Mouse (Mus musculus) heart, adult 2 months (tissue): ENCODE measurements around the gene Slc38a3. TPM values are rescaled to one million over a fixed set of nuclear protein-coding genes. Genes with fewer than 3 reads are reported as not detected.

Source experiments
- DNase-seq, 2 experiments: peaks; one replicate each; pipeline ENCODE4 v3.0.0; 2021
- H3K27ac ChIP-seq: fragments of 200-600 bp; 2 replicates; pipeline ENCODE4 v1.8.1; 2022
- H3K27me3 ChIP-seq: fragments of 200-500 bp; 2 replicates; pipeline ENCODE4 v1.6.1; 2012; ENCODE audit warnings: mild to moderate bottlenecking, low read length, inconsistent platforms, mixed read lengths; ENCODE audit not compliant: control insufficient read depth, insufficient read depth
- H3K36me3 ChIP-seq: fragments of 200-500 bp; 2 replicates; pipeline ENCODE4 v1.6.1; 2012; ENCODE audit warnings: low read length, inconsistent platforms; ENCODE audit not compliant: control insufficient read depth, insufficient read depth
- H3K4me1 ChIP-seq: fragments of 200-500 bp; 2 replicates; pipeline ENCODE4 v1.6.1; 2011; ENCODE audit warnings: low read length; ENCODE audit not compliant: control insufficient read depth, insufficient read depth
- H3K4me3 ChIP-seq: fragments of 200-600 bp; 2 replicates; pipeline ENCODE4 v1.8.1; 2022
- H3K79me2 ChIP-seq: fragments of 200-500 bp; replicated peaks from 2 replicates; pipeline ENCODE4 v1.6.1; 2012; ENCODE audit warnings: mild to moderate bottlenecking, inconsistent platforms, low read length, moderate library complexity, mixed read lengths; ENCODE audit not compliant: control insufficient read depth, insufficient read depth
- H3K9ac ChIP-seq: fragments of 200-500 bp; 2 replicates; pipeline ENCODE4 v1.6.1; 2012; ENCODE audit warnings: low read depth, mild to moderate bottlenecking, control low read depth, inconsistent platforms, low read length, mixed read lengths
- CTCF ChIP-seq: fragments of 200-600 bp; IDR thresholded peaks from 2 replicates; pipeline ENCODE4 v1.8.1; 2022; ENCODE audit warnings: antibody characterized with exemption, mild to moderate bottlenecking, moderate library complexity
- EP300 ChIP-seq: fragments of 200-500 bp; IDR thresholded peaks from 2 replicates; pipeline ENCODE4 v1.6.1; 2011; ENCODE audit warnings: low read depth, low read length, control low read depth; ENCODE audit not compliant: insufficient read depth
- POLR2A ChIP-seq: fragments of 200-500 bp; IDR thresholded peaks from 2 replicates; pipeline ENCODE4 v1.6.1; 2011; ENCODE audit warnings: mild to moderate bottlenecking, low read depth, low read length, control low read depth; ENCODE audit not compliant: insufficient read depth
- WGBS: fragments of 180-500 bp; shearing (Covaris S2); methylation state at CpG from one replicate; pipeline ENCODE4 v1.1.7; 2018; 5-methylcytosine and 5-hydroxymethylcytosine counted together
- intact Hi-C: fragments of 180-260 bp; cut with DNase I; formaldehyde crosslinking; loops from one replicate; pipeline ENCODE4 v1.15.1; 2025
- polyA plus RNA-seq: library from polyadenylated mRNA; depleted of rRNA; stranded (reverse); fragments of >200 nt; gene quantifications from 2 replicates; pipeline ENCODE4 v1.2.3, GENCODE M21; 2012
- total RNA-seq, 2 experiments: library from RNA; stranded (reverse); gene quantifications; 2 replicates each; pipeline ENCODE4 v1.2.3; 2021

Slc38a3 gene
- total and polyA plus RNA-seq, 3 experiments = 71.5 to 162 (median 88.3) TPM

DNA sequence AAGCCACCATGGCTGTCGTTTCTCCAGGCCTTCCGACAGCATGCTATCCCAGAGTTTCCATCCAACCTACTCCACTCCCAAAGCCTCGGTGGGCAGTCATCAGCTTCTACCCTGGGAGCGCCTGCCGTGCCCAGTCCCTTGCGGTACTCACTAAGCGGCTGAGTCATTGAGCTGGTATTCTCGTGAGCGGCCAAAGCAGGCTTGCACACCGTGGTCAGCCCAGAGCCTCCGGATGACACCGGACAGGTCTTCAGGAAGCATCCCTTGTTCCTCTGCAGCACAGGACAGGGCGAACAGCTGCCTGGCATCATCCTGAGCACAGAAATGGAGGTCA, 49.8 kb downstream of the Slc38a3 start:
- no peak overlapping the region for H3K4me3 ChIP-seq
- peak overlapping the region; percentile 76 for H3K27ac ChIP-seq
- no peaks in the 10 kb centered on the region for H3K27me3 ChIP-seq
- peak overlapping the region; percentile 0; the same call in 1 of the 2 replicates for H3K9ac ChIP-seq
- WGBS = 25% methylated on average over 13 of the region's 13 CpGs
- TF ChIP-seq CTCF (no peak), POLR2A (no peak), EP300 (no peak)
- H3K36me3 ChIP-seq = peaks cover 23% of the 10 kb centered on the region
- H3K79me2 ChIP-seq = no peaks in the 10 kb centered on the region; the same call in 1 of the 2 replicates
- DNase-seq = peak; percentile 61
- peaks cover 44% of the 10 kb centered on the region for H3K4me1 ChIP-seq
- intact Hi-C loops = no loop called here

DNA sequence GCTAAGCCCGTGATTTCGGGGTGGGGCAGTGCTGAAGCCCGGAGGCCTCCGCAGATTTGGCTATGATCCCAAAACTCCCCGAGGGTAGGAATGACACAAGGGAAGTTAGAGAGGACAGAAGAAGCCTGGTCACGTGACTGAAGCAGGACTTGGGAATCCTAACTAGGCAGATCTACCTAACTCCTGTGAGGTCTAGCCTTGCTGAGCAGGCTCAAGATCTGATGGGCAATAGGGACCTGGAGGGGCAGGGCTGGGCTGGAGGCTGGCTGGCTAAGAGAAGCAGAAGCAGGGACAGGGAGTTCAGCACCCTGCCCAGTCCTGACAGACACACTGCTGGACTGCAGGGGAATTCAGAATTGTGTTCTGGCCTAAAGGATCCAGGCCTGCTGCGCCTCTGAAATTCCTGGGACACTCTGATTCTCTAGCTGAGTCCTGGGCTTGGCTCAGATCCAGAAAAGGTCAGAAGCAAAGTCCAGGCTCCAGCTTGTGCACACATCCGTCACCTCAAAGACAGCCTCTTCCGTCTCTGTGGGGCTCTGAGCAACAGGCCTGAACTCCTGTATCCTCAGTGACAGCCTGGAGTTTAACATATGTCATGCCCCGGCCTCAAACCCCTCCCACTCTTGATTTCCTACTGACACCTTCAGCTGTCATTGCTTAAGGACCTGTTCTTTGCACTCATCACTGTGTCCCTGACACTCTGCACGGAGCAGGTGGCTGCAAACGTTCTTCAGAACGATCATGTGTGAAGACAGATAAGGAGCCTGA, 50.4 kb downstream of the Slc38a3 start:
- intact Hi-C loops = no loop called here
- Histone ChIP-seq H3K27ac (peak overlapping the region; percentile 76), H3K79me2 (no peaks in the 10 kb centered on the region; the same call in 1 of the 2 replicates), H3K27me3 (no peaks in the 10 kb centered on the region), H3K36me3 (peaks cover 21% of the 10 kb centered on the region), H3K4me3 (no peak overlapping the region), H3K4me1 (peaks cover 39% of the 10 kb centered on the region), H3K9ac (peak overlapping the region; percentile 50)
- WGBS = 7% methylated on average over 13 of the region's 13 CpGs
- TF ChIP-seq POLR2A (peak; percentile 42; the same call in 1 of the 2 replicates), EP300 (peak; percentile 99), CTCF (no peak)
- peak; percentile 64 to 77 for DNase-seq

DNA sequence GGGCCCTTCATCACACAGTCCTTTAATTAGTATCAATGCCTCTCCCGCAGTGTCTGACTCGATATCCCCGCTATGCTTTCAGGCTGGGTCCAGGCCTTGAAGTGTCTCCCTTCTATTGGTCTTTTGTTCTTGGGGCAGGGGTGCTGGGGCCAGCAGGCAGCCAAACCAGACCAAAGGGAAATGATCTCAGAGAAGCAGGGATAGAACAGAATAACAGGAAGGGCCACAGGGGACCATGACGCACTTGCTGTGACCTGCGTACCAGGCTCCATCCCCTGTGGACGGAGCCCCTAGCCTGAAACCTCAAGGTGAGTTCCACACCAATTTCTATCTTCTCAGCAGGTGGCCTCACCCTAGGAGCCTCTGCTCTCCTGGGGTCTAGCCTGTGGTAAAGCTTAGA, 51.2 kb downstream of the Slc38a3 start:
- Histone ChIP-seq H3K4me1 (peaks cover 35% of the 10 kb centered on the region), H3K27ac (peak overlapping the region; percentile 76), H3K4me3 (no peak overlapping the region), H3K36me3 (peaks cover 17% of the 10 kb centered on the region), H3K27me3 (no peaks in the 10 kb centered on the region), H3K9ac (no peak overlapping the region), H3K79me2 (no peaks in the 10 kb centered on the region; the same call in 1 of the 2 replicates)
- 38% methylated on average over 6 of the region's 6 CpGs for WGBS
- DNase-seq = no peak
- TF ChIP-seq POLR2A (no peak), EP300 (no peak), CTCF (no peak)
- intact Hi-C loops = no loop called here

DNA sequence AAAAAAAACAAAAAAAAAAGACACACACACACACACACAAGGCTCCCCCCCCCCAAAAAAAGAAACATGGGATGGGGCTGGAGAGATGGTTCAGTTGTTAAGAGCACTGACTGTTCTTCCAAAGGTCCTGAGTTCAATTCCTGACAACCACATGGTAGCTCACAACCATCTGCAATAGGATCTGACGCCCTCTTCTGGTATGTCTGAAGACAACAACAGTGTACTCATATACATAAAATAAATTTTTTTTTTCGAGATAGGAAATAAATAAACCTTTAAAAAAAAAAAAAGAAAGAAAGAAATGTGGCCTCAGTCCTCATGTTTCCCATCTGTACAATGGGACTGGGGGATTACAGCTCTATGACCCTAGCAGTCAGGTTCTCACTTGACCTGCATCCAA, 51.9 kb downstream of the Slc38a3 start:
- no peak for TF ChIP-seq EP300
- TF ChIP-seq CTCF = peak; percentile 43
- H3K9ac ChIP-seq = no peak overlapping the region
- H3K4me1 ChIP-seq = peaks cover 35% of the 10 kb centered on the region
- 72% methylated on average over 2 of the region's 2 CpGs for WGBS
- H3K36me3 ChIP-seq = peaks cover 17% of the 10 kb centered on the region
- no peaks in the 10 kb centered on the region for H3K27me3 ChIP-seq
- no peak overlapping the region for H3K4me3 ChIP-seq
- H3K79me2 ChIP-seq = no peaks in the 10 kb centered on the region; the same call in 1 of the 2 replicates
- peak overlapping the region; percentile 76 for H3K27ac ChIP-seq
- intact Hi-C loops = no loop called here
- no peak for DNase-seq

DNA sequence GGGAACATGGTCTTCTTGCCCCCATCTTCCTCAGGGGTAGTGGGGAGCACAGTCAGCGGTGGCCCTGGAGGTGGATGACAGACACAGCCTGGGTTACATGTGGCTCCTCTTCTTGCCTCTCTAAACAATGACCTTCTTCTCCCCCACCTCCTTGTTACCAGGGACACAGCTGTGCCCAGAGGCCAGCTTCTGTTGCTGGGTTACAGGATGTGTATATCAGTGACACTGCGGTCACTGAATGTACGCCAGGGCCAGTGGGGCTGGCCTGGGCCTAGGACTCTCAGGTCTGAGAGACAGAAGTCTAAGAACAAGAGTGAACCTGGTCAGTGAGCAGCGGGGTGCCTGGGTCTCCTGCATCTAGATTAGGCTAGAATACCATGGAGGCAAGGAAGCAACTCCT, 54.3 kb downstream of the Slc38a3 start:
- H3K9ac ChIP-seq = no peak overlapping the region
- no peak for TF ChIP-seq EP300
- TF ChIP-seq POLR2A = no peak
- TF ChIP-seq CTCF = no peak
- peaks cover 10% of the 10 kb centered on the region for H3K36me3 ChIP-seq
- no peaks in the 10 kb centered on the region for H3K79me2 ChIP-seq
- H3K4me3 ChIP-seq = no peak overlapping the region
- no peak overlapping the region for H3K27ac ChIP-seq
- H3K27me3 ChIP-seq = no peaks in the 10 kb centered on the region
- intact Hi-C loops = no loop called here
- WGBS = 45% methylated on average over 4 of the region's 4 CpGs
- H3K4me1 ChIP-seq = peaks cover 34% of the 10 kb centered on the region
- DNase-seq = no peak

DNA sequence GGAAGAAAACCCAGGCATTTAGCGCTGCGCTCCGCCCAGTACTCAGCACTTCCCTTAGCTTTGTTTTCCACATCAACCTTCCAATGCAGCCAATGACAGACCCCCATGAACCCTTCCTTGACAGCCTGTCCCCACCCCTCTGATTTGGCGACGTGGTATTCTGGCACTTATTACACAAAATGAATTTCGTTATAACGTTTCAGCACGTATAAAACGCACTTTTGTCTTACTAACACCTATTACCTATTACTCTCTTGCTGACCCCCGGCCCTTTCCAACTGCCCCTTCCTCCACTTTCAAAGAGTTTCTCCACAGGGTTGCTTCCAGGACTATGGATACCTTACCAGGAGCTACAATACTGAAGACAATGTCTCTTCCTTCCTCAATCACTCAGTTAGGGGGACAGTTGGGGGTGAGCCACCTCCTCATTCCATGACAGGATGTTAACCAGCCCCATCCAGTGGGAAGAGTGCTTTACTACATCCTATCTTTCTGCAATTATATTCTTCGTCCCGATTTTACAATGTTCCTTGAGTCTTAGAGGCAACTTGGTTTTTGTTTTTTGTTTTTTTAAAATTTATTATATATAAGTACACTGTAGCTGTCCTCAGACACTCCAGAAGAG, 56.3 kb downstream of the Slc38a3 start:
- Histone ChIP-seq H3K79me2 (no peaks in the 10 kb centered on the region), H3K4me1 (peaks cover 18% of the 10 kb centered on the region), H3K27me3 (no peaks in the 10 kb centered on the region), H3K27ac (peak overlapping the region; percentile 98), H3K36me3 (peaks cover 3% of the 10 kb centered on the region), H3K4me3 (peak overlapping the region; percentile 37), H3K9ac (peak overlapping the region; percentile 37)
- DNase-seq = no peak
- intact Hi-C loops = loop anchor here (1.0 kb wide), 1 partner anchor 20 kb away; no protein-coding TSS in a partner anchor
- TF ChIP-seq EP300 (peak; percentile 5; the same call in 1 of the 2 replicates), CTCF (peak; percentile 34), POLR2A (0 out of 2 replicates have a peak, but pooled peaks have one; percentile 4)
- 5% methylated on average over 12 of the region's 12 CpGs for WGBS
